Mouse (Mus musculus): ENCODE results near the gene Dnajb4. TPM values are rescaled to one million over a fixed set of nuclear protein-coding genes. Genes with fewer than 3 reads are reported as not detected.

Gene Dnajb4
- total RNA-seq, 2 experiments from 2014 or later: 87.8 to 113 TPM

GRCm38 (mm10) chr3:152180624-152181023, 29.5 kb downstream of the Dnajb4 start:
- intact Hi-C loops (cut with DNase I): no loop called here
- DNase-seq (ENCODE audit: low spot score): no peak

GRCm38 (mm10) chr3:152179285-152179684, 30.8 kb downstream of the Dnajb4 start:
- intact Hi-C loops (cut with DNase I): no loop called here
- DNase-seq (ENCODE audit: low spot score): no peak

- intact Hi-C loops (cut with DNase I): no loop called here
- DNase-seq (ENCODE audit: low spot score): no peak
Observed at GRCm38 (mm10) chr3:152178816-152179215, 31.3 kb downstream of the Dnajb4 start.

- intact Hi-C loops (cut with DNase I): no loop called here
Observed at GRCm38 (mm10) chr3:152172322-152172935, 37.7 kb downstream of the Dnajb4 start.

GRCm38 (mm10) chr3:152171862-152172261, 38.2 kb downstream of the Dnajb4 start:
- DNase-seq (ENCODE audit: low spot score): no peak
- intact Hi-C loops (cut with DNase I): no loop called here

More at GRCm38 (mm10) chr3:152172322-152172935, 37.7 kb downstream of the Dnajb4 start:
- no peak for DNase-seq (ENCODE audit: low spot score)

GRCm38 (mm10) chr3:152171236-152171635, 38.9 kb downstream of the Dnajb4 start:
- intact Hi-C loops (cut with DNase I): no loop called here

GRCm38 (mm10) chr3:152170407-152170806, 39.7 kb downstream of the Dnajb4 start:
- DNase-seq (ENCODE audit: low spot score): no peak
- intact Hi-C loops (cut with DNase I): no loop called here

More at GRCm38 (mm10) chr3:152171236-152171635, 38.9 kb downstream of the Dnajb4 start:
- no peak for DNase-seq (ENCODE audit: low spot score)

GRCm38 (mm10) chr3:152168007-152168406, 42.1 kb downstream of the Dnajb4 start:
- no peak for DNase-seq (ENCODE audit: low spot score)
- intact Hi-C loops (cut with DNase I): no loop called here

- no peak for DNase-seq (ENCODE audit: low spot score)
- intact Hi-C loops (cut with DNase I): loop anchor here (1.0 kb wide), 1 partner anchor 26 kb away; no protein-coding TSS in a partner anchor
Observed at GRCm38 (mm10) chr3:152166699-152167451, 43.2 kb downstream of the Dnajb4 start.

- intact Hi-C loops (cut with DNase I): loop anchor here (1.0 kb wide), 1 partner anchor 27 kb away; no protein-coding TSS in a partner anchor
- DNase-seq (ENCODE audit: low spot score): no peak
Observed at GRCm38 (mm10) chr3:152166099-152166423, 44.0 kb downstream of the Dnajb4 start, which contains the start of gene Gipc2. Gipc2 (minus strand) TSS chr3:152166230.

GRCm38 (mm10) chr3:152165351-152166098, 44.6 kb downstream of the Dnajb4 start:
- DNase-seq (ENCODE audit: low spot score): peak; percentile 20
- intact Hi-C loops (cut with DNase I): loop anchor here (1.0 kb wide), 1 partner anchor 28 kb away; no protein-coding TSS in a partner anchor

GRCm38 (mm10) chr3:152165014-152165350, 45.1 kb downstream of the Dnajb4 start:
- no peak for DNase-seq (ENCODE audit: low spot score)
- intact Hi-C loops (cut with DNase I): no loop called here

GRCm38 (mm10) chr3:152163320-152163719, 46.8 kb downstream of the Dnajb4 start:
- intact Hi-C loops (cut with DNase I): no loop called here
- no peak for DNase-seq (ENCODE audit: low spot score)

- no peak for DNase-seq (ENCODE audit: low spot score)
- intact Hi-C loops (cut with DNase I): no loop called here
Observed at GRCm38 (mm10) chr3:152160607-152161006, 49.5 kb downstream of the Dnajb4 start.

GRCm38 (mm10) chr3:152159321-152159720, 50.8 kb downstream of the Dnajb4 start:
- DNase-seq (ENCODE audit: low spot score): no peak
- intact Hi-C loops (cut with DNase I): no loop called here

- intact Hi-C loops (cut with DNase I): no loop called here
- no peak for DNase-seq (ENCODE audit: low spot score)
Observed at GRCm38 (mm10) chr3:152158344-152159291, 51.5 kb downstream of the Dnajb4 start.

- no peak for DNase-seq (ENCODE audit: low spot score)
- intact Hi-C loops (cut with DNase I): no loop called here
Observed at GRCm38 (mm10) chr3:152156816-152157496, 53.1 kb downstream of the Dnajb4 start.

GRCm38 (mm10) chr3:152155296-152155948, 54.7 kb downstream of the Dnajb4 start:
- intact Hi-C loops (cut with DNase I): no loop called here
- no peak for DNase-seq (ENCODE audit: low spot score)

- no peak for DNase-seq (ENCODE audit: low spot score)
- intact Hi-C loops (cut with DNase I): no loop called here
Observed at GRCm38 (mm10) chr3:152154095-152154494, 56.0 kb downstream of the Dnajb4 start.
